Mouse (Mus musculus): Measurements from ENCODE around the gene Oas1c.
"Not testable (repeated sequence)": the region's sequence is repeated elsewhere in the genome, so short reads cannot be mapped to it uniquely, and the experiment has no call there.

The Oas1c gene

DNA sequence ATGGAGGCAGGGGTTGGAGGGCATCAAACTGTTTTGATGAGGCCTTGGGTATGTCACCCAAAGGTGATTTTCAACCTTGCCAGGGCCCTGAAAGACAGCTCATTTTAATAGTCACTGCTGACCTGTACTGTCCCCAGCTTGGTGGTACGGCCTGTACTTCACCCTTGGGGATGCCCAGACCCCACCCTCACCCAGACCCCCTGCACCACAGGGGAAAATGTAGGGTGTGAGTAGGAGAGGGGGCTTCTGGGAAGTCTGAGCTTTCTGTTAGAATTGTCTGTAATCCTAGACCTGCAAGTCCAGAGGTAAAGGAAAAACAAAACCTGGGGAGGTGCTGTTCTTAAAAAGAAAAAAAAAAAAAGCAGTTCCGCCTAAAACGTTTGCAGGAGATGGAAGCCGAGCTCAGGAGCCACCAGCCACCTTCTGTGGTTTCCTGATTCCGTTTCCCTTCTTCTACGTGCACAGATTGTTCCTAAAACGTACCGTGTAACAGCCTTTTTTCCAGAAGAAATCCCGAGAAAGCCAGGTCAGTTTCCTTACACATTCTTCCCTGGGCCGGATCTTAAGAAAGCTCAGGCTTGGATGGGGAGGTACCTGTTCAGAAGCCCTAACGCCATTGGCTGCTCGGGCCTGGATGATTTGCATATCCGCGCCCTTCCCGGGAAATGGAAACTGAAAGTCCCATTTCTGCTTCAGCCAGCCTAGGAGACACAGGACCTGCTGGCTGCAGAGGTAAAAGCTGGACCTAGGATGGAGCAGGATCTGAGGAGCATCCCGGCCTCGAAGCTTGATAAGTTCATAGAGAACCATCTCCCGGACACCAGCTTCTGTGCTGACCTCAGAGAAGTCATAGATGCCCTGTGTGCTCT is at the start of gene Oas1c:
TSS of gene Oas1c (minus strand) at position 564 of the 869 bp plus-strand sequence.
- DNase-seq = peak; percentile 73

DNA sequence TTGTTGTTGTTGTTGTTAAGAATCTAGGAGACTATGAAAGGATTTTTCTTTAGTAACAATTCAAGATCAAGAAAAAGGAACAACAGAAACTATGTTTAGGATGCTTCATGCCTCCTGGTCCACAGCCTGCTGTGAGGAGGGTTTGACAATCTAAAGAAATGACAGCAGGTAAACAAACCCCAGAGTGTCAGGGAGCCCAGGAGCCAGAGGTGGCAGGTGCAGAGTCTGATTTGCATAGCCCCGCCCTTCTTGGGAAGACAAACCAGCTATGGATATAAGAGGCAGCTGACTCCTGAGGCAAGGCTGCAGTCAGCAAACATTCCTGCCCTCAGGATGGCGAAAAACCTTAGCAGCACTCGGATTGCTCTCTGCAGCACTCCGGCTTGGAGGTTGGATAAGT is 48.8 kb upstream of the Oas1c start, which contains the start of gene Oas1h:
TSS of gene Oas1h (plus strand) at position 301 of the 400 bp plus-strand sequence.
- DNase-seq = no peak

DNA sequence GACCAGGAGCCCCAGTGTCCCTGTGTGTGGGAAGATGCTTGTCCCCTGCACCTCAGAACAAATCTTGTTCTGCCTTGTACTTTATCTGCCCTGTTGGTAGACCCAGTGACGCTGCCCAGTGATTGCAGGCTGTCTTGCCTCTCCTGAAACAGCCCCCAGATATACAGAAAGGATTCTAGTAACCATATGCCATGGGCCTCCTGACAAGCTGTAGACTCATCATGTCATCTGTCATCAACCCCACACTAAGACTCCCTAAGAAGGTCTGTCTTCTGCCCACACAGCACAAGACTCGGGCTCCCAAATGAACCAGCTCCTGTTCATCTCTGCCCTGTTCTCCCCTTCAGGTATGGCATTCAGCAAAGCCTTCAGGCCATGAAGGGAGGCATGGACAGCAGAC is 46.9 kb upstream of the Oas1c start:
- no peak for DNase-seq

DNA sequence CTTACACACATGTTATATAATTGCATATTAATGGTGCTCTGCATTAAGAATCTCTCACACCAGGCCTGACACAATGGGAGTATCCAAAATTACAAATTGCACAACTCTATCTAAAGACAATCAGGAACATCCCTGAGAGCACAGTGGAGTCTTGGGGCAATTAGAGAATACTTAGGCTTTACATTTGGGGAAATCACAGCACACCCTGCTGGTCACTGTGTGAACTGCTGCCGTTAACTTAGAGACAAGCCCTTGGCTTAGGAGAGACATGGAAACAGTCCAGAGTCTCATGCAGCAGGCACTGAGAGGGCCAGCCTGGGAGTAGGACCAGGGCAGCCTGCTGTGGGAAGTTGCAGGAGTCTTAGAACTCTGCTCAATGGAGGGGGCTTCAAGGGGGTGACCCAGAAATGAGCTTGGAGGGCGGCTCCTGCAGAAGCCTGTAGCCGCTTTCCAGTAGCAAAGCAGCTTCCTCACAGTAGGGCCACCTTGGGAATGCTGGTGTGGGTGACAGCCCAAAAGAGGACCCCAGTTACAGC is 37.4 kb upstream of the Oas1c start:
- DNase-seq = peak; percentile 14

DNA sequence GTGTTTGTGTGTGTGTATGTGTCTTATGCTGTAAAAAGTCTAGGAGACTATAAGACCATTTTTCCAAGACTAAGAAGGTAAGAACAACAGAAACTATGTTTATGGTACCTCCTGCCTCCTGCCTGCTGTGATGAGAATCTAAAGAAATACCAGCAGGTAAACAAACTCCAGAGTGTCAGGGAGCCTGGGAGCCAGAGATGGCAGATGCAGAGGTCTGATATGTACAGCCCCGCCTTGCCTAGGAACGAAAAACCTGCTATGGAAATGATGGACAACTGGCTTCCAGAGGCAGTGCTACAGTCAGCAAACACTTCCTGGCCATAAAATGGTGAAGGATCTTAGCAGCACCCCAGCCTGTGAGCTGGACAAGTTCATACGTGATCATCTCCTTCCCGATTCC is 34.8 kb upstream of the Oas1c start, which contains the start of gene Oas1f:
TSS of gene Oas1f (plus strand) at position 301 of the 400 bp plus-strand sequence.
- DNase-seq = no peak

DNA sequence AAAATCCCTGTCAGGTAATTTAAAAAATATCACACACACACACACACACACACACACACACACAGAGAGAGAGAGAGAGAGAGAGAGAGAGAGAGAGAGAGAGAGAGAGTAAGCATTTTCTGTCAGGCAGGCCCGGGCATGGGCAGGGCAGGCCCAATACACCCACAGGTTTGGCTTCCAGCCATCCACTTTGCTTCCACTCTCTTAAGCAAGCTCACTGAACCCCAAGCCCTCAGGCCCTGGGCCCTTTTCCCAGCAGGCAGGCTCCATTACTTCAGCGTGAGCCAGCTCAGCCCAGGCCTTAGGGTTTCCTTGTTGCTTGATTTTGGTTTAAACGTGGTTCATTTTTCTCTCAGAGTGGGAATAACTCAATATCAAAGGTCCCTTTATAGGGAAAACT is 32.4 kb upstream of the Oas1c start:
- no peak for DNase-seq

DNA sequence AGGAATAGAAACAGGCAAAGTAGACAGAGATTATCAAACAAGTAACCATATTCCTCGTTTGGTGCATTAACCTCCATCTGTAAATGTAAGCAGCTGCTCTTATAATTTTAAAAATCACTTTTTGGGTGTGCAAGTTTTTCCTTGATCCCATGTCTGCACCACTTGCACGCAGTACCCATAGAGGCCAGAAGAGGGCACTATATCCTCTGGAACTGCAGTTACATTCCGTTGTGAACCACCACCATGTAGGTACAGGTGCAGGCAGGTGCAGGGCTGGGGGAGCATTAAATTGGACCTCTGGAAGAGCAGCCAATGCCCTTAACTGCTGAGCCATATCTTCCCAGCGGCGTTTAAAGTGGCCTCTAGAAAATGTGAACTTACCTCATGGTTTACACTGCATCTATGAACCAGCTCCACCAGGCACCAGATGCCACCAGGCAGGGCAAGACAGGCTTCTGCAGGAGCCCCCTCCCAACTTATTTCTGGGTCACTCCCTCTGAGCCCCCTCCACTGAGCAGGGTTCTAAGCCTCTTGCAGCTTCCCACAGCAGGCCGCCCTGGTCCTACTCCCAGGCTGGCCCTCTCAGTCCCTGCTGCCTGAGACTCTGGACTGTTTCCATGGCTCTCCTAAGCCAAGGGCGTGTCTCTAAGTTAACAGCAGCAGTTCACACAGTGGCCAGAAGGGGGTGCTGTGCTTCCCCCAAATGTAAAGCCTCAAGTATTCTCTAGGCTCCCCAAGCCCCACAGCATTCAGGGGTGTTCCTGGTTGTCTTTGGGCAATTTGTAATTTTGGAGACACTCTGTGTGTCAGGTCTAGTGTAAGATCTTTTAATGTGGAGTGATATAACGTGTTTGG is 24.6 kb upstream of the Oas1c start:
- peak; percentile 45 for DNase-seq

DNA sequence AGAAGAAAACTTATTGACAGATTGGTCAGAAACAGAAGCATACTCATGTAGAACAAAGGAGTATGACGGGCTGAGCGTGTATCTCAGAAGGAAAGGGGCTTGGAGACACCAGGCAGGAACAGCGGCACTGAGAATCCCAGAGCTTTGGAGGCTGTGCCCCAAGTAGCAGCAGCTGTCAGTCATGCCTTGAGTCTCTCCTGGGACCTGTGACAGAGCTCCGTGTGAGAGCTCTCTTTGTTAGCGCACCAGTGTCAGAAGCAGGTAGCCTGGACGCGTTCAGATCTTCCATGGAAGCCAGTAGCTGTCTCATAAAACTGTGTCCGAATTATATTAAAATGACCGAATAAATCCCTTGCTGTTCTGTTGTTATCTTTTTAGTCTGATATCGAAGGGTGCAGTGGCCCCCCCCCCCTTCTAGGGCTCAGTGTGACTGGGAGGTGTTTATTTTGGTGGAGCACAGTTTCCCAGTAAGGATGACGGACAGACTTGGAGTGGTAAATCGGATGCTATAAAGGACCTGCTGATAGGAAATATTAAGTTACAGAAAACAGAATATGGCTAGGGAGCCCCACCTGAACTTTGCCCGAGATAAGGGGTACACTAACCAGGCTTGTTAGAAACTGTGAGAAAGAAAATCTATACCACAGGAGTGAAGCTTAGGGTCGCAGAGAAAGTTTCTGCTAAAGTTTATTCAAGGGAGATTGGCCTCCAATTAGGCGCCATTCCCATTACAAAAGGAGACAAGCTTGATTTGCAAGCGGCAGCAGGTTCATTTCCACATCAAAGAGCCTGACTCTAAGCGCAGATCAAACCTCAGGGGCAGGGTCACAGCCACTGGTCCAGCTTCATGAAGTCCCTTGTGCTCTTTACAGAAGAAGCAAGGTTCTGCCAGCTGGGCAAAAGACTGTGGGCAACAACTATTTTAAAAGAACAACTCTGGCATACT is 21.3 kb upstream of the Oas1c start:
- DNase-seq = no peak

DNA sequence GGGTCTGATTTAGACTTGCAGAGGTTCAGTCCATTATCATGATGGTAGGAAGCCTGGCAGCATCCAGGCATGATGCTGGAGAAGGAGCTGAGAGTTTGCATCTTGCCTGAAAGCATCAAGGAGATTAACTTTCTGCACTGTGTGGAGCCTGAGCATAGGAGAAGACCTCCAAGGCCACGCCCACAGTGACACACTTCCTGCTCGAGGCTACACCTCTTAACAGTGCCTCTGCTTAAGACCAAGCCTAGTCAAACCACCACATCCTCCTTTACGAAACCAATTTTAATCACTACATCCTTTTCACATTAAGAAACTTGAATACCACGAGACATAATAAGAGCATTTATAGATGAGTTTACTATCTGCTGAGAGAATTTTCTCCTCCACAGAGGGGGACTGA is 18.7 kb upstream of the Oas1c start:
- DNase-seq = no peak

DNA sequence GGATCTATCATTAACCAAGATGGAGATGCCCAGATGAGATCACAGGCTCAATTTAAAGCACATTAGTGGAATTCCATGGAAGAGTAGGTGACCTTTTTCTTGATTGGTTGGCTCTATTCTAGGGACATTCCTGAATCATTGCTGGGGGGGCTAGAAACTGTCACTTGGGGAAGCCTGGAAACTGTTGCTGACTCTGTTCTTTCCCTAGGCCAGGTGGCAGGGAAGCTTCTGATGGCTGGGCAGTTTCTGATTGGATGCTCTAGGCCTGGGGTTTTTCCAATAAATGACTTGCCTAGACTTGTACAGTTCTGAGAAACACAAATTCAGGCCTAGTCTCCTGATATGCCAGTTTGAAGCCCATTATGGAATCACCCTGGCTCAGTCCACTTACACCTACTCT is 6.7 kb upstream of the Oas1c start:
- no peak for DNase-seq

DNA sequence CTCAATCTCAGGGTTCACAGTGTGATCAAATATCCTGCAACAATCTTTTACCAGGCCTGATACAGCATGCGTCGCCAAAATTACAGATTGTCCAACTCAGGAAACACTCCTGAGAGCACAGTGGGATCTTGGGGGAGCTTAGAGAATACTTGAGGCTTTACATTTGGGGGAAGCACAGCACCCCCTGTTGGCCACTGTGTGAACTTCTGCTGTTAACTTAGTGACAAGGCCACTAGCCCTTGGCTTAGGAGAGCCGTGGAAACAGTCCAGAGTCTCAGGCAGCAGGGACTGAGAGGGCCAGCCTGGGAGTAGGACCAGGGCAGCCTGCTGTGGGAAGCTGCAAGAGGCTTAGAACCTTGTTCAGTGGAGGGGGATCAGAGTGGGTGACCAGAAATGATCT is 3.6 kb upstream of the Oas1c start:
- peak; percentile 22 for DNase-seq

DNA sequence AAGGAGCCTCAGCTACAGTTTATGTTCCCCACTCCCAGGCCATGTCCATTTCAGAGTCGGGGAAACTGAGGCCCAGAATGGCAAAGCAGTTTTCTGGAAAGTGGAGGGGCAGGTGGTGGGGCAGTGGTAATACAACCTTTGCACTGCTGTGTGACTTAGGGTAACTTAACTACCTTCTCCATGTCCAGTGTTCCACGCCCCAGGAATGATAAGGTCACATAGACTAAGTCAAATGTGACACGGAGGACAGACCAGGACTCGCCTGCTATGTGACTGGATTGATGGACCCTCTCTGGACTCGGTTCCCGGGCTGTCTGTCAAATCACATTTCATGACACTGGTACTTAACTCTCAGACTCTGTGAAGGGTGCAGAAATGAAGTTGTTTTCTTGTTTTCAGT is 709 bp upstream of the Oas1c start:
- DNase-seq = no peak

DNA sequence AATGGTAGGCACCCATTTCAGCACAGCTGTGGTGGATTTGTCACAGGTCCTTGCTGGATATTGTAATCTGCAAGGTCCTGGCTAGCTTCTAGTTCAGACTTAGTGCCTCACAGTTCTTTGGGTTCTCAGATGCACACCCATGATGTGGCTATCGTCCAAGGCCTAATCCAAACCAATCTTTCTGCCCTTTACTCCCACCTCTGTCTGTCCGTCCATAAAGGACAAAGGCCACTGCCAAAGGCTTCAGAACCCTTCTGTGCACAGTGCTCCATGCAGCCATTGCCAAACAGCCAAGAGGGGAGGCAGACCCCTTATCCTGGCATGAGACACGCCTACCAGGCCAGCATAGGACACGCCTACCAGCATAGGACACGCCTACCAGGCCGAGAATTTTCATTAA is 3.1 kb downstream of the Oas1c start:
- no peak for DNase-seq

DNA sequence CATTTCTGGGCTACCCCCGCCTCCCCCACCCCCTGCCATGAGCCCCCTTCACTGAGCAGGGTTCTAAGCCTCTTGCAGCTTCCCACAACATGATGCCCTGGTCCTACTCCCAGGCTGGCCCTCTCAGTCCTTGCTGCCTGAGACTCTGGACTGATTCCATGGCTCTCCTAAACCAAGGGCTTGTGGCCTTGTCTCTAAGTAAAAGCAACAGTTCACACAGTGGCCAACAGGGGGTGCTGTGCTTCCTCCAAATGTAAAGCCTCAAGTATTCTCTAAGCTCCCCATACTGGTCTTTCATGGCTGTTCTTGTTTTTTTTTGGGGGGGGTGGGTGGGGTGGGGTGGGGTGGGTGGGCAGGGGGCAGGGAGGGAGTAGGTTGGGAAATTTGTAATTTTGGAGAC is 5.9 kb downstream of the Oas1c start:
- peak; percentile 50 for DNase-seq

DNA sequence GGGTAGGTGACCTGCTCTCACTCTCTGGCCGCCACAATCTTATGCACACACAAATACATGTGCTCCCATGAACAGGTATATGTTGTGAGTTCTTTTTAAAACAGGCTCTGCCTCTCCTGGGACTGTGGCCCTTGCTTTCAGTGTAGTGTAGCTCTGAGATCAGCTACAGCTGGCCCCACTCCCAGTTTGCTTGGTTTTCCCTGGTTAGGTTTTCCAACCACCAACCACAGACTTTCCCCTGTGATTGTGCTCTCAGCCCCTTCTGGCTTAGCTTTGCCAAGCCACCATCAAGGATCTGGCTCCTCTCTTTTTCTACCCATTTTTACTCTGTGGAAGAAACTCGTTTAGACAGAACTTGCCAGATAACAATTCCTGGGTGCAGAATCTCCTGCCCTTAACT is 8.7 kb downstream of the Oas1c start:
- DNase-seq = no peak

DNA sequence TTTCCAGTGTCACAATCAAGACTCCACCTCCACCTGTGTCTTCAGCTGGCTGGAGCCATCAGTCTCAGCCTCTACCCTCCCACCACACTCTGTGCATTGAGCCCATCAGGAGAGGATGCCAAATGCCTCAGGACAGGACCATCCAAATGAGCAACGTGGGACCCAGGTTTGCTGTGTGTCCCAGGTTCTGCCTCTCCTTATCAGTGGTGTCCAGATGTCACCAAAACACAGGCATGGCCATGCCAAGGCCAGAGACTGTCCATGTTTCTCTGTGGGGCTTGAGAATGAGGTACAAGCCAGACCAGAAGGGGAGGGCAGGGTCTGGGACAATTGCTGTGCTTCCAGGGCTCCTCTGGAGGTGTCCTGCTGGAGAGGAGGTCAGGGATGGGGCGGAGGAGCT is 13.4 kb downstream of the Oas1c start:
- DNase-seq = not testable (repeated sequence)

DNA sequence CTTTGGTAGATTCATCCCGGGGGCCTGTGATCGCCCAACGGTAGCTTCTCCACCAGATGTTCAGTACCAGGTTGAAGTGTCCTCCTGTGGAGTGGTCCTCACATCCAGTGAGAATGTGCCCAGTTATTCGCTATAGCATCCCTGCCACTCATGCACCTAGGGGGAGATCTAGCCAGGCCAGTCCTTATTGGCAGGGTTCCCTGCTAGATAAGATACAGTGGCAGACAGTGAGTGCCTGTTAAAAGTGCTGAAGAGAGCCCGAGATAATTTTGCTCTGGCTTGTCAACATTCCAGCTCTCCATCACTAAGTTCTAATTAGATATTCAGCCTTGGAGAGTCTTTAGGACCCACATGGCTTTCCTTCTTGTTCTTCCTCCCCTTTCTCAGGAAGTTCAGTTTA is 14.2 kb downstream of the Oas1c start:
- DNase-seq = not testable (repeated sequence)

DNA sequence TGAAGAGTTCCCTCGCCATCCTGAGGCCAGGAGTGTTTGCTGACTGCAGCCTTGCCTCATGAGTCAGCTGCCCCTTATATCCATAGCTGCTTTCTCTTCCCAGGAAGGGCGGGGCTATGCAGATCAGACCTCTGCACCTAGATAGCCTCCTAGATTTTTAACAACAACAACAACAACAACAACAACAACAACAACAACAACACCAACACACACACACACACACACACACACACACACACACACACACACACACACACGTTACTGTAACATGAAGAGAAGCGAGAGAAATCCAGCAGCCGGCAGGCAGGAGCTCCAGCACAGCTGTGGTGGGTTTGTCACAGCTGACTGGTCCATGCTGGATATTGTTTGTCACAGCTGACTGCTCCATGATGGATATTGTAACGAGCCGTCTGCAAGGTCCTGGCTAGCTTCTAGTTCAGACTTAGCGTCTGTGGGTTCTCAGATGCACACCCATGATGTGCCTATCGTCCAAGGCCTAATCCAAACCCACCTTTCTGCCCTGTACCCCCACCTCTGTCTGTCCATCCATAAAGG is 16.8 kb downstream of the Oas1c start, which contains the start of gene Oas1e:
TSS of gene Oas1e (minus strand) at position 51 of the 555 bp plus-strand sequence.
- DNase-seq = not testable (repeated sequence)

DNA sequence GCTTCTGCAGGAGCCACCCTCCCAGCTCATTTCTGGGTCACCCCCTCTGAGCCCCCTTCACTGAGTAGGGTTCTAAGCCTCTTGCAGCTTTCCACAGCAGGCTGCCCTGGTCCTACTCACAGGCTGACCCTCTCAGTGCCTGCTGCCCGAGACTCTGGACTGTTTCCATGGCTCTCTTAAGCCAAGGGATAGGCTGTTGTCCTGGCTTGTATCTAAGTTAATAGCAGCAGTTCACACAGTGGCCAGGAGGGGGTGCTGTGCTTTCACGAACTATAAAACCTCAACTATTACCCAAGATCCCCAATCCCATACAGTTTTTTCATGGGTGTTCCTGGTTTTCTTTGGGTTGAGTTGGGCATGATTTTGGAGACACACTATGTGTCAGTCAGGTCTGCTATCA is 19.3 kb downstream of the Oas1c start:
- peak; percentile 47 for DNase-seq

DNA sequence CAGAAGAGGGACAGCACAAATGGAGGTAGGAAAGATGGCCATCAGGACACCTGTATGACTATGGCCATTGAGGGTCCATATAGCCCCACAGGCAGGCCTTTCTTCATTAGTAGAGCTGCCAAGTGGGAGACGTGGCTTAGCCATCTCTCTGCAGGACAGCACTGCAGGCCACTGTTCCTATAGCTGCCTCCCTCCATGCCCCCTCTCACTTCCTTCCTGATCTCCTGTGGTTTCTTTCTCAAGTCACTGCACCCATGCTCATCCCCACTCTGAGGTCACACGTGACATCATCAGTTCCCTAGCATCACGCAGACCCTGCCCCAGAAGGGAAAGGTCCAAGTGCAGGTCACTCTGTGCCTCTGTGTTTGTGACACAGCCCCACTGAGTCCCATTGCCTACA is 25.3 kb downstream of the Oas1c start:
- DNase-seq = no peak

DNA sequence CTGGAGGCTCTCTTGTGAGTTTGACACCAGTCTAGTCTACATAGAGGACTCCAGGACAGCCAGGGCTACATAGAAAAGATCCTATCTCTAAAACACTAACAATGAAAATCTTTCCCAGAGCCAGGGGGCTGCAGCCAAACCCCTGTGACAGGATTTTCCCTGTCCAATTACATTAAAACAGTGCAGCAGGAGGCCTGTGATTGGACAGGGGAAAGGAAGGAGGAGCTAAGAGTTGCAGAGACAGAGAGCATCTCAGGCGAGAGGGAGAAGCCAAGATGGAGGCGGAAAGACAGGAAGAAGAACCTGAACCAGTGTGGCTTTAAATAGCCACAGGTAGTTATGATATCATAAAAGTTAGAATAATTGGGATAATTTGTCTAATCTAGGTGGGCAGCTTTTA is 29.9 kb downstream of the Oas1c start:
- DNase-seq = no peak

DNA sequence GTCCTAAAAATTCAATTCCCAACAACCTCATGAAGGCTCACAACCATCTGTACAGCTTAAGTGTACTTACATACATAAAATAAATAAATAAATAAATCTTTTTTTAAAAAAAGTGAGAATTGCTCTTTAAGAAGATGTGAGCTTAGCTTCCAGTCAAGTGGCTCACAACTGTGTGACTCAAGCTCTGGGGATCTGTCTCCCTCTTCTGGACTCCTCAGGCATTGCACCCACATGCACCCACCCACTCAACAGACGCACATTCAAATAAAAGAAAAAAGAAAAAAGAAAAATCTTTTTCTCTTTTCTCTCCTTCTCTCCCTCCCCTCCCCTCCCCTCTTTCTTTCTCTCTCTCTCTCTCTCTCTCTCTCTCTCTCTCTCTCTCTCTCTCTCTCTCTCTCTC is 30.7 kb downstream of the Oas1c start:
- no peak for DNase-seq
